Mouse (Mus musculus) megakaryocyte, adult 5-6 weeks (primary cell): Measurements from ENCODE around the gene Gp1ba. TPM values are rescaled to one million over a fixed set of nuclear protein-coding genes. Genes with fewer than 3 reads are reported as not detected.

Source experiments
- total RNA-seq, 2 experiments: library from RNA; stranded (forward) in 1 of 2; stranded (reverse) in 1 of 2; fragments of 153-499, 151-499 nt in 1 of 2; fragments of 221-1000, 200-1000 nt in 1 of 2; gene quantifications; 2 replicates each; pipeline versions ENCODE4 v1.2.3 to v1.2.4; 2015 to 2017

Gene Gp1ba
- total RNA-seq, 2 experiments from 2014 or later, result 0.04 to 0.20 TPM

Other genes starting within 250 kb of the Gp1ba start
- gene Pelp1, start 229.1 kb upstream of the Gp1ba start, total RNA-seq (2015), result 12.1 and 13.2 TPM in 2 replicates
- gene Pelp1, start 229.1 kb upstream of the Gp1ba start, total RNA-seq (2017), result 5.8 and 7.4 TPM in 2 replicates
- gene Arrb2, start 206.5 kb upstream of the Gp1ba start, total RNA-seq (2015), result 140 and 157 TPM in 2 replicates
- gene Arrb2, start 206.5 kb upstream of the Gp1ba start, total RNA-seq (2017), result 125 and 141 TPM in 2 replicates
- gene Med11, start 187.2 kb upstream of the Gp1ba start, total RNA-seq (2015), result 42.2 and 64.0 TPM in 2 replicates
- 47.8 and 55.3 TPM in 2 replicates for gene Med11, start 187.2 kb upstream of the Gp1ba start, total RNA-seq (2017)
- 0.13 TPM in 1 of 2 replicates, not detected in the other for gene Zmynd15, start 179.7 kb upstream of the Gp1ba start, total RNA-seq (2015)
- gene Zmynd15, start 179.7 kb upstream of the Gp1ba start, total RNA-seq (2017), result 0.04 TPM in 1 of 2 replicates, not detected in the other
- gene Cxcl16, start 179.1 kb upstream of the Gp1ba start, total RNA-seq (2015), result 0.84 and 1.9 TPM in 2 replicates
- 1.2 and 1.7 TPM in 2 replicates for gene Cxcl16, start 179.1 kb upstream of the Gp1ba start, total RNA-seq (2017)
- gene Tm4sf5, start 133.9 kb upstream of the Gp1ba start, total RNA-seq (2015), result not detected in 2 replicates
- not detected in 2 replicates for gene Tm4sf5, start 133.9 kb upstream of the Gp1ba start, total RNA-seq (2017)
- not detected in 2 replicates for gene Vmo1, start 124.5 kb upstream of the Gp1ba start, total RNA-seq (2015)
- not detected in 2 replicates for gene Vmo1, start 124.5 kb upstream of the Gp1ba start, total RNA-seq (2017)
- not detected in 2 replicates for gene Gltpd2, start 119.9 kb upstream of the Gp1ba start, total RNA-seq (2015)
- not detected in 2 replicates for gene Gltpd2, start 119.9 kb upstream of the Gp1ba start, total RNA-seq (2017)
- 112 and 144 TPM in 2 replicates for gene Psmb6, start 113.8 kb upstream of the Gp1ba start, total RNA-seq (2015)
- 182 and 211 TPM in 2 replicates for gene Psmb6, start 113.8 kb upstream of the Gp1ba start, total RNA-seq (2017)
- gene Gm40193, start 106.2 kb upstream of the Gp1ba start, total RNA-seq (2015), result not detected in 2 replicates
- not detected in 2 replicates for gene Gm40193, start 106.2 kb upstream of the Gp1ba start, total RNA-seq (2017)
- gene Pld2, start 99.1 kb upstream of the Gp1ba start, total RNA-seq (2015), result 6.3 and 6.5 TPM in 2 replicates
- gene Pld2, start 99.1 kb upstream of the Gp1ba start, total RNA-seq (2017), result 7.3 and 11.1 TPM in 2 replicates
- gene Mink1, start 76.2 kb upstream of the Gp1ba start, total RNA-seq (2015), result 20.6 and 21.3 TPM in 2 replicates
- gene Mink1, start 76.2 kb upstream of the Gp1ba start, total RNA-seq (2017), result 12.7 and 17.5 TPM in 2 replicates
- gene 4930544D05Rik, start 23.3 kb upstream of the Gp1ba start, total RNA-seq (2015), result not detected in 2 replicates
- not detected in 2 replicates for gene 4930544D05Rik, start 23.3 kb upstream of the Gp1ba start, total RNA-seq (2017)
- gene Chrne, start 19.9 kb upstream of the Gp1ba start, total RNA-seq (2015), result 0.36 TPM in 1 of 2 replicates, not detected in the other
- gene Chrne, start 19.9 kb upstream of the Gp1ba start, total RNA-seq (2017), result 0.41 and 1.2 TPM in 2 replicates
- gene Rnf167, start 8.1 kb downstream of the Gp1ba start, total RNA-seq (2015), result 75.6 and 82.1 TPM in 2 replicates
- 57.4 and 60.0 TPM in 2 replicates for gene Rnf167, start 8.1 kb downstream of the Gp1ba start, total RNA-seq (2017)
- 78.9 and 93.0 TPM in 2 replicates for gene Slc25a11, start 8.4 kb downstream of the Gp1ba start, total RNA-seq (2015)
- gene Slc25a11, start 8.4 kb downstream of the Gp1ba start, total RNA-seq (2017), result 63.4 and 66.1 TPM in 2 replicates
- gene Pfn1, start 15.5 kb downstream of the Gp1ba start, total RNA-seq (2015), result 1,800 and 1,907 TPM in 2 replicates
- gene Pfn1, start 15.5 kb downstream of the Gp1ba start, total RNA-seq (2017), result 869 and 896 TPM in 2 replicates
- 6.3 and 7.8 TPM in 2 replicates for gene Eno3, start 18.1 kb downstream of the Gp1ba start, total RNA-seq (2015)
- 5.9 and 8.2 TPM in 2 replicates for gene Eno3, start 18.1 kb downstream of the Gp1ba start, total RNA-seq (2017)
- gene Spag7, start 30.3 kb downstream of the Gp1ba start, total RNA-seq (2015), result 78.5 and 83.3 TPM in 2 replicates
- 67.0 and 83.5 TPM in 2 replicates for gene Spag7, start 30.3 kb downstream of the Gp1ba start, total RNA-seq (2017)
- gene Camta2, start 49.0 kb downstream of the Gp1ba start, total RNA-seq (2015), result 24.5 and 27.0 TPM in 2 replicates
- 6.4 and 12.5 TPM in 2 replicates for gene Camta2, start 49.0 kb downstream of the Gp1ba start, total RNA-seq (2017)
- gene Inca1, start 61.0 kb downstream of the Gp1ba start, total RNA-seq (2015), result not detected in 2 replicates
- gene Inca1, start 61.0 kb downstream of the Gp1ba start, total RNA-seq (2017), result 0.57 TPM in 1 of 2 replicates, not detected in the other
- 6.7 and 7.7 TPM in 2 replicates for gene Kif1c, start 61.4 kb downstream of the Gp1ba start, total RNA-seq (2015)
- gene Kif1c, start 61.4 kb downstream of the Gp1ba start, total RNA-seq (2017), result 17.4 and 21.6 TPM in 2 replicates
- 1.9 and 4.8 TPM in 2 replicates for gene Zfp3, start 125.1 kb downstream of the Gp1ba start, total RNA-seq (2015)
- gene Zfp3, start 125.1 kb downstream of the Gp1ba start, total RNA-seq (2017), result 2.1 and 2.8 TPM in 2 replicates
- gene Scimp, start 173.5 kb downstream of the Gp1ba start, total RNA-seq (2015), result 0.65 and 2.3 TPM in 2 replicates
- 2.6 and 3.3 TPM in 2 replicates for gene Scimp, start 173.5 kb downstream of the Gp1ba start, total RNA-seq (2017)
- gene Rabep1, start 205.7 kb downstream of the Gp1ba start, total RNA-seq (2015), result 18.6 and 18.9 TPM in 2 replicates
- gene Rabep1, start 205.7 kb downstream of the Gp1ba start, total RNA-seq (2017), result 47.8 and 55.9 TPM in 2 replicates